Mouse (Mus musculus): ENCODE data around the gene BC049715. TPM values are rescaled to one million over a fixed set of nuclear protein-coding genes. Genes with fewer than 3 reads are reported as not detected.

The BC049715 gene
- polyA plus RNA-seq, 1 experiment from 2014 or later: 2.7 TPM

DNA sequence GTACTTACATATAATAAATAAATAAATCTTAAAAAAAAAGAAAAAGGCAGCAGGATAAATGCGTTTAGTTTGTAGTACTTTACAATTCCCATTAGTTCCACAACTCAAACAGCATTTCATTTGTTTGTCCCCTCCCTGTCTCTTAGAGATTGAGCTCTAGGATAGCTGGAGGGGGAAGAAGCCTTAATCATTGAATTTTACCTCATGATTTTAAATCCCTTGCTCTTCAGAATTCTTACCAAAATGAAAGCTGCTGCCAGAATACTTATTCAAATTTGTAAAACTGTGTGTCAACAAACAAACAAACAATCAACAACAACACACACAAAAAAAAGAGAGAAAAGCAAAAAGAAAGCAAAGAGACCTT lies 22.0 kb upstream of the BC049715 start:
- no peak overlapping the region for H3K4me2 ChIP-seq (ENCODE audit: low read depth, severe bottlenecking)
- no peak overlapping the region for H3K9ac ChIP-seq (ENCODE audit: low read length)
- no peaks in the 10 kb centered on the region for H3K36me3 ChIP-seq (ENCODE audit: control insufficient read depth, insufficient read depth, low read length)
- ATAC-seq (ENCODE audit: insufficient number of reproducible peaks, low FRiP score, low TSS enrichment, low read depth) (no peak), DNase-seq (ENCODE audit: low spot score) (no peak)
- no peaks in the 10 kb centered on the region for H3K9me3 ChIP-seq (ENCODE audit: control insufficient read depth, low read length)
- no peaks in the 10 kb centered on the region for H3K27me3 ChIP-seq (ENCODE audit: control insufficient read depth, insufficient read depth, low read length)
- H3K27ac ChIP-seq (replicated peaks; ENCODE audit: low read depth, low read length): no peak overlapping the region
- 88% methylated on average over 1 of the region's 1 CpGs for WGBS
- peaks cover 7% of the 10 kb centered on the region; the same call in 1 of the 2 replicates for H3K4me1 ChIP-seq (ENCODE audit: control insufficient read depth, insufficient read depth, low read length)
- H3K4me3 ChIP-seq (ENCODE audit: low read depth, low read length): no peak overlapping the region

DNA sequence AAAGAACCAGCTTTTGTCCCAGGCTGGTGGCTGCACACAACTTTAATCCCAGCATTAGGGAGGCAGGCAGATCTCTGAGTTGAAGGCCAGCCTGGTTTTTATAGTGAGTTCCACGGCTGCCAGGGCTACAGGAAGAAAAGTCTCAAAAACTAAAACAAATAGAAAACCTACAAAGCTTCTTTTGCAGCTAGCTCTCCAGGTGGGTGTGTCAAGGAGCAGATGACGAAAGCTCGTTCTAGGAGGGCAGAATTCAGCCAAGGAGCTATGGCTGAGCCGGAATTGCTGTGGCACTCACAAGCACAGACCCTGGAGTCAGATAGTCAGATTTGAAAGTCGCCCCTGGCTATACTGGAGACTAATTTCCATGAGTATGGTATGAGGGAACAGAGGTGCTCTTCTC lies 20.6 kb upstream of the BC049715 start:
- H3K4me2 ChIP-seq (ENCODE audit: low read depth, severe bottlenecking): no peak overlapping the region
- DNase-seq (ENCODE audit: low spot score) (no peak), ATAC-seq (ENCODE audit: insufficient number of reproducible peaks, low FRiP score, low TSS enrichment, low read depth) (no peak)
- peaks cover 7% of the 10 kb centered on the region; the same call in 1 of the 2 replicates for H3K4me1 ChIP-seq (ENCODE audit: control insufficient read depth, insufficient read depth, low read length)
- H3K9me3 ChIP-seq (ENCODE audit: control insufficient read depth, low read length): no peaks in the 10 kb centered on the region
- H3K36me3 ChIP-seq (ENCODE audit: control insufficient read depth, insufficient read depth, low read length): no peaks in the 10 kb centered on the region
- no peak overlapping the region for H3K27ac ChIP-seq (replicated peaks; ENCODE audit: low read depth, low read length)
- no peak overlapping the region for H3K4me3 ChIP-seq (ENCODE audit: low read depth, low read length)
- no peak overlapping the region for H3K9ac ChIP-seq (ENCODE audit: low read length)
- no peaks in the 10 kb centered on the region for H3K27me3 ChIP-seq (ENCODE audit: control insufficient read depth, insufficient read depth, low read length)
- WGBS: 67% methylated on average over 5 of the region's 5 CpGs

DNA sequence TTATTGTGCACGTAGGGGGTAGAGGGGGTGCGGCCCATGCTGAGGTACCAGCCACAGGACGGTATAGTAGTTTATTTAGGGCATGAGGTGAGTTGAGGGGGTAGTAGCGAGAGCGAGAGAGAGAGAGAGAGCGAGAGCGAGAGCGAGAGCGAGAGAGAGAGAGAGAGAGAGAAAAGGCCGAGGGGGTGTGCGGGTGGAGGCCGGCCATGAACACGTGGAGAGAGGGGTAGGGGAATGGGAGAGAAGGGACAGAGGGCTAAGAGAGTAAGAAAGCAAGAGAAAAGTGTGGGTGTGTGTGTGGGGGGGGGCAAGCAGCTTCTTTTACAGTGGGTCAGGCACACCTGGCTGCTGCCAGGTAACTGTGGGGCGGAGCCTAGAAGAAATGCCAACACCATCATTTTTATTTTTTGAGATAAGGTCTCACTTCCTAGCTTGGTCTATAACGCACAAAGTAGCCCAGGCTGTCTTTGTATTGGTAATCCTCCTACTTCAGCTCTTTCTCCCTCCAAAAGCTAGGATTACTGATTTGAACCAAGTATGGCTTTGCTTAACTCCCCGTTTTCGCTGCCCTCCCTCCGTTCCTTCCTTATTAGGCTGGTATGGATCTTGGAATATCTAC lies 19.9 kb upstream of the BC049715 start:
- peak overlapping the region; percentile 45; the same call in 1 of the 2 replicates for H3K9ac ChIP-seq (ENCODE audit: low read length)
- H3K9me3 ChIP-seq (ENCODE audit: control insufficient read depth, low read length): no peaks in the 10 kb centered on the region
- peak overlapping the region; percentile 42 for H3K4me2 ChIP-seq (ENCODE audit: low read depth, severe bottlenecking)
- H3K27me3 ChIP-seq (ENCODE audit: control insufficient read depth, insufficient read depth, low read length): no peaks in the 10 kb centered on the region
- H3K4me1 ChIP-seq (ENCODE audit: control insufficient read depth, insufficient read depth, low read length): peaks cover 7% of the 10 kb centered on the region; the same call in 1 of the 2 replicates
- H3K36me3 ChIP-seq (ENCODE audit: control insufficient read depth, insufficient read depth, low read length): peaks cover 2% of the 10 kb centered on the region; the same call in 1 of the 2 replicates
- peak overlapping the region; percentile 71; the same call in 1 of the 2 replicates for H3K4me3 ChIP-seq (ENCODE audit: low read depth, low read length)
- 34% methylated on average over 18 of the region's 18 CpGs for WGBS
- ATAC-seq (ENCODE audit: insufficient number of reproducible peaks, low FRiP score, low TSS enrichment, low read depth) (peak; percentile 5; the same call in 1 of the 2 replicates), DNase-seq (ENCODE audit: low spot score) (no peak)
- no peak overlapping the region for H3K27ac ChIP-seq (replicated peaks; ENCODE audit: low read depth, low read length)

DNA sequence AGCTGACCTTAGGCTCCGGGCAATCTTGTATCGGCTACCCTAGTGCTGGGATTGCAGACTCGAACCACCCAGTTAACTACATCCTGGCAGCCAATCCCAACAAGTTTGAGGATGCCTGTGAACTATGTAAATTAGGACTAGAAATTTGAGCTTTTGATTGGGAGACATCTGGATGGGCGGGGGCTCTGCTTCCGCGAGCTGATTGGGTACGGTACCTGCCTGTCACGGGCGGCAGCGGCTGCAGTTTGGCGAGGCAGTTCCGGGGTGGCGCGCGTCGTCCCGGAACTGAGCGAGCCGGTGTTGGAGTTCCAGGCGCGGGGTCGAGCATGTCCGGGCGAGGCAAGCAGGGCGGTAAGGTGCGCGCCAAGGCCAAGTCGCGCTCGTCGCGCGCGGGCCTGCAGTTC lies 19.4 kb upstream of the BC049715 start, which contains the start of gene H2afj:
Gene H2afj, plus strand, starts transcription at position 231 of the 404 bp plus-strand sequence.
- DNase-seq (ENCODE audit: low spot score) (peak; percentile 99), ATAC-seq (ENCODE audit: insufficient number of reproducible peaks, low FRiP score, low TSS enrichment, low read depth) (peak; percentile 77)
- H3K27me3 ChIP-seq (ENCODE audit: control insufficient read depth, insufficient read depth, low read length): no peaks in the 10 kb centered on the region
- H3K36me3 ChIP-seq (ENCODE audit: control insufficient read depth, insufficient read depth, low read length): peaks cover 3% of the 10 kb centered on the region; the same call in 1 of the 2 replicates
- peaks cover 6% of the 10 kb centered on the region; the same call in 1 of the 2 replicates for H3K4me1 ChIP-seq (ENCODE audit: control insufficient read depth, insufficient read depth, low read length)
- peak within 1 kb of the TSS; percentile 55 for H3K9ac ChIP-seq (ENCODE audit: low read length)
- peak within 1 kb of the TSS; percentile 71 for H3K4me3 ChIP-seq (ENCODE audit: low read depth, low read length)
- H3K27ac ChIP-seq (replicated peaks; ENCODE audit: low read depth, low read length): 0 out of 2 replicates have a peak within 1 kb of the TSS, but pooled peaks have one; percentile 11
- WGBS: under 1% methylated on average over 34 of the region's 34 CpGs
- peak within 1 kb of the TSS; percentile 90 for H3K4me2 ChIP-seq (ENCODE audit: low read depth, severe bottlenecking)
- no peaks in the 10 kb centered on the region for H3K9me3 ChIP-seq (ENCODE audit: control insufficient read depth, low read length)

DNA sequence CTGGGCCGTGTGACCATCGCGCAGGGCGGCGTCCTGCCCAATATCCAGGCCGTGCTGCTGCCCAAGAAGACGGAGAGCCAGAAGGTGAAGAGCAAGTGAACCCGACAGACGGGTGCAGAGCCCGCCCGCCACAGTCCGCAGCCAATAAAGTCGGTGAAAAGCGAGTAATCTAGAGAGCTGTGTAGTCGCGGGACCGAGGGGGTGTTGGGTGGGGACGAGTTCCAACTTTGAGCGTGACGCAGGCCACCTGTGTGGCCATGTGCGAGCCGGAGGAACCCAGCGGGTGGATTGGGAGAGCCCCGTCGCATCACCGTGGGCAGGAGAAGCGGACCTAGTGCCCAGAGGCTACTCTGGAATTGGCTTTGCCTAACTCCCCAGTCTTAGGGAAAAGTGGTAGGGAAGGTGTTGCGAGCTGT lies 18.8 kb upstream of the BC049715 start:
- Histone ChIP-seq H3K4me2 (ENCODE audit: low read depth, severe bottlenecking) (peak overlapping the region; percentile 90), H3K9me3 (ENCODE audit: control insufficient read depth, low read length) (no peaks in the 10 kb centered on the region), H3K27ac (replicated peaks; ENCODE audit: low read depth, low read length) (no peak overlapping the region), H3K9ac (ENCODE audit: low read length) (peak overlapping the region; percentile 55), H3K27me3 (ENCODE audit: control insufficient read depth, insufficient read depth, low read length) (no peaks in the 10 kb centered on the region), H3K4me3 (ENCODE audit: low read depth, low read length) (peak overlapping the region; percentile 71), H3K36me3 (ENCODE audit: control insufficient read depth, insufficient read depth, low read length) (peaks cover 6% of the 10 kb centered on the region; the same call in 1 of the 2 replicates), H3K4me1 (ENCODE audit: control insufficient read depth, insufficient read depth, low read length) (peaks cover 2% of the 10 kb centered on the region; the same call in 1 of the 2 replicates)
- ATAC-seq (ENCODE audit: insufficient number of reproducible peaks, low FRiP score, low TSS enrichment, low read depth): 0 out of 2 replicates have a peak, but pooled peaks have one; percentile 0
- DNase-seq (ENCODE audit: low spot score): peak; percentile 44
- 1% methylated on average over 28 of the region's 28 CpGs for WGBS

DNA sequence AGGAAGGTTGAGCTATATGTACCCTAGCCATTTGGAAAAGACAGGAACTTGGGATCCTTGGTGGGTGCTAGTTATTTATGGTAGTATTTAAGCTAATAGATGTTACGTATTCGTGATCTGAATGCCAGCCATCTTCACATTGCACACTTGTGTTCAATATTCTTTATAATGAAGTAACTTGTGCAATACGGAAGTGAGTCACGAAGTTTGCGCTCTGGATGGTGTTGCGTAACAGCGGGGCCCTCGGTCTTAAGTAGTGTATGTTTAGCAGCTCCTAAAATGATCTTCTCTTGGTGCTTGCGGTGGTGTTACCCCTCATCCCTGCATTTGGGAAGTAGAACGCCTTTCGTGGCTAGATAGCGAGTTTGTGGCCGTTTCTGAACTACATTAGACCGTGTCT lies 18.3 kb upstream of the BC049715 start:
- peaks cover 10% of the 10 kb centered on the region for H3K36me3 ChIP-seq (ENCODE audit: control insufficient read depth, insufficient read depth, low read length)
- H3K27ac ChIP-seq (replicated peaks; ENCODE audit: low read depth, low read length): no peak overlapping the region
- DNase-seq (ENCODE audit: low spot score) (no peak), ATAC-seq (ENCODE audit: insufficient number of reproducible peaks, low FRiP score, low TSS enrichment, low read depth) (no peak)
- 38% methylated on average over 14 of the region's 14 CpGs for WGBS
- H3K9me3 ChIP-seq (ENCODE audit: control insufficient read depth, low read length): no peaks in the 10 kb centered on the region
- H3K27me3 ChIP-seq (ENCODE audit: control insufficient read depth, insufficient read depth, low read length): no peaks in the 10 kb centered on the region
- peaks cover 2% of the 10 kb centered on the region; the same call in 1 of the 2 replicates for H3K4me1 ChIP-seq (ENCODE audit: control insufficient read depth, insufficient read depth, low read length)
- H3K9ac ChIP-seq (ENCODE audit: low read length): peak overlapping the region; percentile 55; the same call in 1 of the 2 replicates
- peak overlapping the region; percentile 71 for H3K4me3 ChIP-seq (ENCODE audit: low read depth, low read length)
- H3K4me2 ChIP-seq (ENCODE audit: low read depth, severe bottlenecking): peak overlapping the region; percentile 90

DNA sequence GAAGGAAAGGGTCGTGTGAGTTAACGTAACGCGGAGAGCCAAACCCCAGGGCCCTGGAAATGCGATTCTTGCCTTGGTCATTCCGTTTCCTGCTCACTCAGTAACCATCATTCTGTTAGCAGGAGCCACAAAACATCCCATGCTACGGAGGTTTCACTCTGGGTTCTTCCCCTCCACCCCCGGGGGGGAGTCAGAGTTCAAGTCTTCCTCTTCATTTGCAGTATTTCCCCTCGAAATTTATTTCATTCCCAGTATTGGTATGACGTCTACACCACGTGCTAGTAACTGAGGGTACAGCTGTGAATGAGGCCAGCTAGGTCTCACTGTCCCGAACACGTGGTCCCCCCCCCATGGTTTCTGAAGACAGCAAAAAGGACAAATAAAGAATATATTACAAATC lies 17.8 kb upstream of the BC049715 start:
- Histone ChIP-seq H3K4me2 (ENCODE audit: low read depth, severe bottlenecking) (peak overlapping the region; percentile 90; the same call in 1 of the 2 replicates), H3K4me3 (ENCODE audit: low read depth, low read length) (peak overlapping the region; percentile 71; the same call in 1 of the 2 replicates), H3K9ac (ENCODE audit: low read length) (no peak overlapping the region), H3K9me3 (ENCODE audit: control insufficient read depth, low read length) (no peaks in the 10 kb centered on the region), H3K27ac (replicated peaks; ENCODE audit: low read depth, low read length) (no peak overlapping the region), H3K27me3 (ENCODE audit: control insufficient read depth, insufficient read depth, low read length) (no peaks in the 10 kb centered on the region), H3K36me3 (ENCODE audit: control insufficient read depth, insufficient read depth, low read length) (peaks cover 14% of the 10 kb centered on the region), H3K4me1 (ENCODE audit: control insufficient read depth, insufficient read depth, low read length) (peaks cover 2% of the 10 kb centered on the region; the same call in 1 of the 2 replicates)
- ATAC-seq (ENCODE audit: insufficient number of reproducible peaks, low FRiP score, low TSS enrichment, low read depth) (no peak), DNase-seq (ENCODE audit: low spot score) (no peak)
- WGBS: 77% methylated on average over 13 of the region's 13 CpGs

DNA sequence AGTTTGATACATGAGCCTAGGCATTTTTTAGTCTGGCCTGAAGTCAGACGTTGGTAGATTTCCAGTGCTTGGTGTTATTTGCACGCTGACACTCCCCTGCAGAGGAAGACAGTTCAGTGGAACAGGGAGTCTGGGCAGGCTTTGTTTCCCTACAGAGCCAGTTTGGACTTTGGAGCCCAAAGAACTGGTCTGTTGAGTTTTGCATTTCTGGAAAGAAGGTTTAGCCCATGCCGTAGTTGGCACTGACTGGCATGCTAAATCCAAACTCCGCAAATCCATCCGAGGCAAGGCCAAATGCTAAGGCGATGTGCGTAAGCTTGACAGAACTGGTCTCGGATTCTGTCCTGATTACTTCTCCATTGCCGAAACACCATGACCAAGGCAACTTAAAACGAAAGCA lies 16.2 kb upstream of the BC049715 start:
- ATAC-seq (ENCODE audit: insufficient number of reproducible peaks, low FRiP score, low TSS enrichment, low read depth): no peak
- Histone ChIP-seq H3K27me3 (ENCODE audit: control insufficient read depth, insufficient read depth, low read length) (no peaks in the 10 kb centered on the region), H3K4me3 (ENCODE audit: low read depth, low read length) (no peak overlapping the region), H3K36me3 (ENCODE audit: control insufficient read depth, insufficient read depth, low read length) (peaks cover 24% of the 10 kb centered on the region), H3K9me3 (ENCODE audit: control insufficient read depth, low read length) (no peaks in the 10 kb centered on the region), H3K4me2 (ENCODE audit: low read depth, severe bottlenecking) (no peak overlapping the region), H3K4me1 (ENCODE audit: control insufficient read depth, insufficient read depth, low read length) (no peaks in the 10 kb centered on the region), H3K27ac (replicated peaks; ENCODE audit: low read depth, low read length) (no peak overlapping the region), H3K9ac (ENCODE audit: low read length) (no peak overlapping the region)
- WGBS: 89% methylated on average over 10 of the region's 10 CpGs
- no peak for DNase-seq (ENCODE audit: low spot score)

Measured in limb, embryonic 11.5 days (tissue).